10 mouse cellular contexts compared by ENCODE assay signal in genomic region chr5:9627220-9627619, GRCm38 (mm10).
DNase-seq lines count a peak whose midpoint lies in the region; ATAC-seq and TF ChIP-seq lines count a peak whose summit lies in the region.
"Had no signal": no experiment of that assay in that cellular context is flagged by ENCODE, and none has a peak within 500 bp of the region (broad histone marks: within the 10 kb centered on the region; RNA-seq: fewer than 3 reads in every experiment).

No protein-coding gene starts in this region.

- TF ChIP-seq POLR2A in brain, embryonic 14.5 days (IDR thresholded peaks at IDR 0.05; ENCODE audit: borderline replicate concordance, extremely low read depth, insufficient read depth, insufficient read length, poor library complexity, severe bottlenecking) = no peak

- no peaks in the 10 kb centered on the region for H3K27me3 ChIP-seq in kidney, embryonic 14.5 days (ENCODE audit: control insufficient read depth, insufficient read depth, low read length)
- no peaks in the 10 kb centered on the region for H3K27me3 ChIP-seq in kidney, postnatal 0 days (ENCODE audit: insufficient read depth, low read length)

- DNase-seq in kidney, adult 11 months = peak; percentile 34
- peak; percentile 71 for DNase-seq in brain, embryonic 14.5 days (ENCODE audit: low read depth)
- DNase-seq in heart, adult 9 months (ENCODE audit: low spot score in 2 of 2) = peak; percentile 49 to 62
- DNase-seq in kidney, postnatal 0 days (ENCODE audit: low spot score) = peak; percentile 16
- DNase-seq in gastrocnemius, adult 18-20 months (ENCODE audit: low spot score) = no peak
- DNase-seq in layer of hippocampus, postnatal 10 days (ENCODE audit: low spot score in 2 of 2) = no peak
- DNase-seq in c-Kit-positive CD71-positive TER-119-positive erythroid progenitor cells, embryonic 14.5 days (ENCODE audit: low spot score) = no peak

- 67% methylated on average over 2 of the region's 2 CpGs for WGBS in kidney, embryonic 14.5 days
- WGBS in kidney, postnatal 0 days = 43% methylated on average over 2 of the region's 2 CpGs

- no peak overlapping the region for H3K9ac ChIP-seq in kidney, embryonic 14.5 days (ENCODE audit: low read depth, low read length)
- no peak overlapping the region for H3K9ac ChIP-seq in kidney, postnatal 0 days (ENCODE audit: low read depth, low read length)

- H3K4me3 ChIP-seq in kidney, embryonic 14.5 days (ENCODE audit: low read length) = no peak overlapping the region
- H3K4me3 ChIP-seq in kidney, postnatal 0 days (replicated peaks; ENCODE audit: low read depth, low read length) = no peak overlapping the region

- no peak for TF ChIP-seq CTCF in brain, embryonic 14.5 days (IDR thresholded peaks at IDR 0.05; ENCODE audit: borderline replicate concordance, extremely low read depth, insufficient read depth, insufficient read length)
- TF ChIP-seq CTCF in kidney, postnatal 0 days (IDR thresholded peaks at IDR 0.05; ENCODE audit: low read depth) = 0 out of 2 replicates have a peak, but pooled peaks have one; percentile 16

- ATAC-seq in kidney, embryonic 14.5 days (ENCODE audit: low FRiP score, low TSS enrichment) = no peak
- peak; percentile 77 for ATAC-seq in kidney, postnatal 0 days (replicated peaks; ENCODE audit: low FRiP score, low read depth)
- ATAC-seq: inflammation-experienced regulatory T-cells, adult 6 months had no signal

- H3K4me2 ChIP-seq in kidney, embryonic 14.5 days (replicated peaks; ENCODE audit: low read depth, low read length) = no peak overlapping the region
- H3K4me2 ChIP-seq in kidney, postnatal 0 days (ENCODE audit: low read length) = no peak overlapping the region

- H3K27ac ChIP-seq in kidney, embryonic 14.5 days (ENCODE audit: low read depth, low read length) = no peak overlapping the region
- no peak overlapping the region for H3K27ac ChIP-seq in kidney, postnatal 0 days

- no peaks in the 10 kb centered on the region for H3K9me3 ChIP-seq in kidney, embryonic 14.5 days (ENCODE audit: control insufficient read depth, low read length)
- H3K9me3 ChIP-seq in kidney, postnatal 0 days (replicated peaks; ENCODE audit: low read length) = no peaks in the 10 kb centered on the region
- H3K9me3 ChIP-seq: G1E had no signal

- no peaks in the 10 kb centered on the region for H3K4me1 ChIP-seq in kidney, embryonic 14.5 days (ENCODE audit: control insufficient read depth, insufficient read depth, low read length)
- 0 out of 2 replicates have a peak, but pooled peaks cover 4% of the 10 kb centered on the region for H3K4me1 ChIP-seq in kidney, postnatal 0 days (replicated peaks; ENCODE audit: insufficient read depth, low read length)

- no peaks in the 10 kb centered on the region for H3K36me3 ChIP-seq in kidney, embryonic 14.5 days (ENCODE audit: control insufficient read depth, insufficient read depth, low read length)
- no peaks in the 10 kb centered on the region for H3K36me3 ChIP-seq in kidney, postnatal 0 days (ENCODE audit: insufficient read depth, low read length)
- H3K36me3 ChIP-seq: G1E had no signal

Comparison
In these comparisons a context has a peak if more than half of its experiments do, and no peak if none do; other contexts are left out.
1. DNase-seq: peak in kidney, adult 11 months (single experiment), brain, embryonic 14.5 days (single experiment), heart, adult 9 months (2 of 2) and kidney, postnatal 0 days (single experiment); none in gastrocnemius, adult 18-20 months (single experiment), layer of hippocampus, postnatal 10 days (0 of 2) and c-Kit-positive CD71-positive TER-119-positive erythroid progenitor cells, embryonic 14.5 days (single experiment).